Mouse (Mus musculus) lung, postnatal 10 days (tissue): ENCODE data around the gene Gm10681.
"Not testable (repeated sequence)": the region's sequence is repeated elsewhere in the genome, so short reads cannot be mapped to it uniquely, and the experiment has no call there.

Experiments used
- DNase-seq: peaks from one replicate; pipeline ENCODE4 v3.0.0; 2021

The Gm10681 gene

GRCm38 (mm10) chr3:98507229-98507628 lies 81.4 kb downstream of the Gm10681 start:
- not testable (repeated sequence) for DNase-seq
